Mouse (Mus musculus) heart, embryonic 14.5 days (tissue): Measurements from ENCODE around the gene Map4k3. TPM values are rescaled to one million over a fixed set of nuclear protein-coding genes. Genes with fewer than 3 reads are reported as not detected.
A peak's percentile ranks its signal among the peaks of the same experiment; 100 is the strongest.

Experiments
- ATAC-seq: fragments of 200-750 bp; cut with Nextera tagmentation; 2 replicates; pipeline ENCODE4 v1.8.0; 2017; ENCODE audit warnings: low read depth, moderate TSS enrichment; ENCODE audit not compliant: insufficient number of reproducible peaks, insufficient read depth, low FRiP score
- H3K27ac ChIP-seq, 2 experiments: fragments of 200-500 bp in 1 of 2; fragments of 300-500 bp in 1 of 2; sonication (generic) in 1 of 2; replicated peaks in 1 of 2; 2 replicates each; pipeline ENCODE4 v1.5.1; 2012 to 2014; ENCODE audit warnings: low read depth in 2 of 2, low read length in 2 of 2, control low read depth in 1 of 2, mild to moderate bottlenecking in 1 of 2, mixed read lengths in 1 of 2; ENCODE audit not compliant: control insufficient read depth in 1 of 2, insufficient read depth in 1 of 2
- H3K27me3 ChIP-seq: fragments of 300-500 bp; sonication (generic); 2 replicates; pipeline ENCODE4 v1.6.1; 2014; ENCODE audit warnings: mild to moderate bottlenecking, low read length, control low read depth; ENCODE audit not compliant: control insufficient read depth, insufficient read depth
- H3K36me3 ChIP-seq: fragments of 300-500 bp; sonication (generic); 2 replicates; pipeline ENCODE4 v1.6.1; 2014; ENCODE audit warnings: mild to moderate bottlenecking, control low read depth, low read length, mixed read lengths; ENCODE audit not compliant: control insufficient read depth, insufficient read depth
- H3K4me1 ChIP-seq, 2 experiments: fragments of 200-500 bp in 1 of 2; fragments of 300-500 bp in 1 of 2; sonication (generic) in 1 of 2; 2 replicates each; pipeline ENCODE4 v1.6.1; 2012 to 2014; ENCODE audit warnings: low read length in 2 of 2, control low read depth in 1 of 2, mixed read lengths in 1 of 2; ENCODE audit not compliant: control insufficient read depth in 2 of 2, insufficient read depth in 2 of 2
- H3K4me2 ChIP-seq: fragments of 300-500 bp; sonication (generic); 2 replicates; pipeline ENCODE4 v1.6.1; 2014; ENCODE audit warnings: mild to moderate bottlenecking, low read length
- H3K4me3 ChIP-seq, 2 experiments: fragments of 200-500 bp in 1 of 2; fragments of 300-500 bp in 1 of 2; sonication (generic) in 1 of 2; 2 replicates each; pipeline ENCODE4 v1.5.1; 2012 to 2014; ENCODE audit warnings: low read length in 2 of 2, mild to moderate bottlenecking in 2 of 2, control low read depth in 1 of 2, low read depth in 1 of 2, moderate library complexity in 1 of 2; ENCODE audit not compliant: control insufficient read depth in 1 of 2, insufficient read depth in 1 of 2
- H3K9ac ChIP-seq: fragments of 300-500 bp; sonication (generic); 2 replicates; pipeline ENCODE4 v1.6.1; 2014; ENCODE audit warnings: mild to moderate bottlenecking, low read length
- H3K9me3 ChIP-seq: fragments of 300-500 bp; sonication (generic); 2 replicates; pipeline ENCODE4 v1.6.1; 2016; ENCODE audit warnings: low read length, control low read depth; ENCODE audit not compliant: control insufficient read depth
- WGBS: fragments of 180-500 bp; shearing (Covaris S2); extraction: QIAGEN DNeasy Blood & Tissue Kit; methylation state at CpG from one replicate; pipeline ENCODE4 v1.1.7; 2014; 5-methylcytosine and 5-hydroxymethylcytosine counted together
- polyA plus RNA-seq: library from polyadenylated mRNA; unstranded; fragments of >200 nt; fragmentation: Nextera tagmentation; extraction: Ambion mirVana; gene quantifications from 2 replicates; pipeline ENCODE4 v1.2.1, GENCODE M21; 2014

The Map4k3 gene
- polyA plus RNA-seq, 1 experiment from 2014 or later: 29.1 TPM

- H3K4me1 ChIP-seq: peaks cover 7 to 38% of the 10 kb centered on the region in 2 experiments
- H3K27ac ChIP-seq: peak overlapping the region; percentile 77 to 98
- H3K4me2 ChIP-seq: peak overlapping the region; percentile 80
- no peaks in the 10 kb centered on the region for H3K36me3 ChIP-seq
- 20% methylated on average over 9 of the region's 9 CpGs for WGBS
- 0 out of 2 replicates have a peak, but pooled peaks cover 4% of the 10 kb centered on the region for H3K9me3 ChIP-seq
- ATAC-seq: no peak
- no peaks in the 10 kb centered on the region for H3K27me3 ChIP-seq
- H3K9ac ChIP-seq: peak overlapping the region; percentile 98; the same call in 1 of the 2 replicates
- no peak overlapping the region for H3K4me3 ChIP-seq
Observed at GRCm38 (mm10) chr17:80729080-80729749, 930 bp upstream of the Map4k3 start.

- H3K36me3 ChIP-seq: no peaks in the 10 kb centered on the region
- no peaks in the 10 kb centered on the region for H3K27me3 ChIP-seq
- H3K27ac ChIP-seq: peak overlapping the region; percentile 93 to 98
- 0 out of 2 replicates have a peak, but pooled peaks cover 4% of the 10 kb centered on the region for H3K9me3 ChIP-seq
- WGBS: under 1% methylated on average over 52 of the region's 54 CpGs
- ATAC-seq: peak; percentile 55
- H3K9ac ChIP-seq: peak overlapping the region; percentile 98
- peaks cover 7 to 51% of the 10 kb centered on the region in 2 experiments for H3K4me1 ChIP-seq
- H3K4me2 ChIP-seq: peak overlapping the region; percentile 80
- H3K4me3 ChIP-seq: peak overlapping the region; percentile 94 to 95
Observed at GRCm38 (mm10) chr17:80727341-80727951, 839 bp downstream of the Map4k3 start.

DNA sequence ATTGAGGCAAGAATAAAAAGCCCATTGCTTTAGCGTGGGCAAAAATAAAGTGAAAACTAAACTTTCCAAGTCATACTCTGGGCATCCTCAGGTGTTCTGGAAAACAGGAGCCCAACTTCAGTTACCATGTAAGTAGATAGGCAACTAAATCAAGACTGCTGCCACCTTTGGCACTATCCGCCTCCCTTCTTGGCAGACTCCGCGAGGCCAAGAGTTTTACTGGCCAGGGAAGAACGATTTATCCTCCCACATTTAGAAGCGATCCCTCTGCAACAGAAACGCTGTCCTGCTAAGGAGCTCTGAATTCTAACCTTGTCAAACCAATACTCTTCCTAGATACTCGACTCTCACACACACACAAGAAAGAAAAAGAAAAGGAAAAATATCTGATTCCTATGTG lies 1.5 kb downstream of the Map4k3 start:
- 14% methylated on average over 8 of the region's 8 CpGs for WGBS
- Histone ChIP-seq H3K9ac (peak overlapping the region; percentile 98), H3K4me1 (peaks cover 10 to 57% of the 10 kb centered on the region in 2 experiments), H3K9me3 (0 out of 2 replicates have a peak, but pooled peaks cover 4% of the 10 kb centered on the region), H3K36me3 (no peaks in the 10 kb centered on the region), H3K4me2 (peak overlapping the region; percentile 80), H3K4me3 (peak overlapping the region; percentile 94 to 95), H3K27me3 (no peaks in the 10 kb centered on the region), H3K27ac (peak overlapping the region; percentile 21 to 98; a peak in 3 of 4 replicates)
- ATAC-seq: no peak

GRCm38 (mm10) chr17:80723092-80723491 lies 5.2 kb downstream of the Map4k3 start:
- no peak overlapping the region for H3K9ac ChIP-seq
- WGBS: 82% methylated on average over 6 of the region's 6 CpGs
- H3K4me1 ChIP-seq: peaks cover 10 to 66% of the 10 kb centered on the region in 2 experiments
- no peak overlapping the region for H3K4me2 ChIP-seq
- 0 out of 2 replicates have a peak, but pooled peaks cover 4% of the 10 kb centered on the region for H3K9me3 ChIP-seq
- no peak for ATAC-seq
- no peaks in the 10 kb centered on the region for H3K27me3 ChIP-seq
- H3K36me3 ChIP-seq: no peaks in the 10 kb centered on the region
- no peak overlapping the region for H3K4me3 ChIP-seq
- no peak overlapping the region for H3K27ac ChIP-seq

DNA sequence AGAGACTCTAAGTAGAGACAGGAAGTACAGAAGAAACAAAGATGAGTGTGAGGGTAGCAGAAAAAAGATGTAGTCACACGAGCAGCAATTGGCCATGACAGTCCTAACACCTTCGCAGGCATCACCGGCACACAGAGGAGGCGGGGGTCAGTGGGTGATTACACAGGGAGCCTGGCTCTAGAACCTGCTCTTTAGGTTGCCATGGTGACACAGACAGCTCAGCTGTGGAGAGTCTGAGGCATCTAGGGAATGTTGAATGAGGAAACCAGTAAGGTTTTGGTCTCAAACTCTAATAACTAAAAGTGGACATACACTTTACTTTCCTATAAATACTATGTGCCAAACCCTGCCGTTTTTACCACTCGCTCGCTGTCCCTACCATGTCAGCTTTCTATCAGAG lies 6.6 kb downstream of the Map4k3 start:
- H3K27ac ChIP-seq: no peak overlapping the region
- WGBS: 44% methylated on average over 7 of the region's 7 CpGs
- no peak overlapping the region for H3K4me2 ChIP-seq
- no peaks in the 10 kb centered on the region for H3K27me3 ChIP-seq
- no peak overlapping the region for H3K4me3 ChIP-seq
- no peaks in the 10 kb centered on the region for H3K36me3 ChIP-seq
- ATAC-seq: no peak
- H3K9ac ChIP-seq: no peak overlapping the region
- peaks cover 13 to 67% of the 10 kb centered on the region in 2 experiments for H3K4me1 ChIP-seq
- 0 out of 2 replicates have a peak, but pooled peaks cover 4% of the 10 kb centered on the region for H3K9me3 ChIP-seq

DNA sequence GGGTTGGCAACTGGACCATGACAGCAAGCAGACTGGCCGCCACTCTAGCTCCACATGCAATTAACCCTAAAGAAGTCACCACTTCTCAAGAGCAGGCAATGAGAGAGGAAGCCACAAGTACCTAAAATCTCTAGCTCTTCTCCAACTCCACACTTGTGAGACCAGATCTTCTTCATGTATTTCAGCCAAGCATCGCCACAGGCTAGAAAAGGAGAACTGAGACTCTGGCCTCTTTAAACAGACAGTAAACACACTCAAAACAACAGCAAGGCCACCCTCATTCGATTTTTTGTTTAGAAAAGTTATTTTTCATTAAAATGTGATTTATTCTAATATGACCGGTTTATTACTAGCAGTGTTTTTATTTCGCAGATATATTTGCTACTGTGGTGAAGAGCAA lies 9.0 kb downstream of the Map4k3 start:
- H3K27ac ChIP-seq: no peak overlapping the region
- H3K9me3 ChIP-seq: no peaks in the 10 kb centered on the region
- H3K4me1 ChIP-seq: peaks cover 8 to 45% of the 10 kb centered on the region in 2 experiments
- H3K4me2 ChIP-seq: no peak overlapping the region
- no peaks in the 10 kb centered on the region for H3K36me3 ChIP-seq
- WGBS: 88% methylated on average over 5 of the region's 5 CpGs
- H3K4me3 ChIP-seq: no peak overlapping the region
- H3K9ac ChIP-seq: no peak overlapping the region
- H3K27me3 ChIP-seq: no peaks in the 10 kb centered on the region
- ATAC-seq: no peak

- H3K27me3 ChIP-seq: no peaks in the 10 kb centered on the region
- peak overlapping the region; percentile 43 to 68; a peak in 3 of 4 replicates for H3K27ac ChIP-seq
- H3K4me1 ChIP-seq: peaks cover 8 to 40% of the 10 kb centered on the region in 2 experiments
- H3K9ac ChIP-seq: no peak overlapping the region
- H3K4me2 ChIP-seq: no peak overlapping the region
- H3K36me3 ChIP-seq: no peaks in the 10 kb centered on the region
- H3K4me3 ChIP-seq: no peak overlapping the region
- no peaks in the 10 kb centered on the region for H3K9me3 ChIP-seq
- WGBS: 44% methylated on average over 5 of the region's 5 CpGs
- no peak for ATAC-seq
Observed at GRCm38 (mm10) chr17:80718243-80718642, 10.0 kb downstream of the Map4k3 start.
